Mouse (Mus musculus) megakaryocyte-erythroid progenitor cell, adult 5-6 weeks (primary cell): ENCODE measurements around the gene Klkb1. TPM values are rescaled to one million over a fixed set of nuclear protein-coding genes. Genes with fewer than 3 reads are reported as not detected.

Source experiments
- ATAC-seq: replicated peaks from 2 replicates; pipeline ENCODE4 v1.8.0; 2016; ENCODE audit warnings: mild to moderate bottlenecking, inconsistent platforms; ENCODE audit not compliant: severe bottlenecking, poor library complexity, low FRiP score, low TSS enrichment
- total RNA-seq, 2 experiments: library from RNA; stranded (forward) in 1 of 2; stranded (reverse) in 1 of 2; fragments of 200-1000, 215-1000 nt in 1 of 2; fragments of >200 nt in 1 of 2; fragmentation: Nextera tagmentation in 1 of 2; gene quantifications; 2 replicates each; pipeline ENCODE4 v1.2.3; 2014 to 2017

The Klkb1 gene
- total RNA-seq, 2 experiments from 2014 or later = not detected

GRCm38 (mm10) chr8:45274317-45274716 is 20.3 kb downstream of the Klkb1 start:
- ATAC-seq = no peak

GRCm38 (mm10) chr8:45269056-45269455 is 25.6 kb downstream of the Klkb1 start:
- ATAC-seq = no peak

- ATAC-seq = no peak
Measured at GRCm38 (mm10) chr8:45268485-45268884, 26.2 kb downstream of the Klkb1 start.

GRCm38 (mm10) chr8:45267611-45268391 is 26.9 kb downstream of the Klkb1 start:
- ATAC-seq = no peak

- no peak for ATAC-seq
Measured at GRCm38 (mm10) chr8:45266993-45267392, 27.7 kb downstream of the Klkb1 start.

GRCm38 (mm10) chr8:45264918-45265317 is 29.7 kb downstream of the Klkb1 start:
- no peak for ATAC-seq

- ATAC-seq = no peak
Measured at GRCm38 (mm10) chr8:45262851-45263250, 31.8 kb downstream of the Klkb1 start.

- ATAC-seq = no peak
Measured at GRCm38 (mm10) chr8:45261920-45262319, 32.7 kb downstream of the Klkb1 start, which contains the start of gene F11. TSS of gene F11 (minus strand) at chr8:45262031.

- no peak for ATAC-seq
Measured at GRCm38 (mm10) chr8:45258421-45258820, 36.2 kb downstream of the Klkb1 start.

GRCm38 (mm10) chr8:45255040-45255439 is 39.6 kb downstream of the Klkb1 start:
- no peak for ATAC-seq

- no peak for ATAC-seq
Measured at GRCm38 (mm10) chr8:45254194-45254842, 40.3 kb downstream of the Klkb1 start.

GRCm38 (mm10) chr8:45253586-45253985 is 41.1 kb downstream of the Klkb1 start:
- no peak for ATAC-seq

GRCm38 (mm10) chr8:45253111-45253510 is 41.5 kb downstream of the Klkb1 start:
- ATAC-seq = no peak

- ATAC-seq = no peak
Measured at GRCm38 (mm10) chr8:45246307-45246706, 48.4 kb downstream of the Klkb1 start.

- no peak for ATAC-seq
Measured at GRCm38 (mm10) chr8:45239363-45239762, 55.3 kb downstream of the Klkb1 start.

- no peak for ATAC-seq
Measured at GRCm38 (mm10) chr8:45238282-45238681, 56.4 kb downstream of the Klkb1 start.

GRCm38 (mm10) chr8:45236164-45236912 is 58.3 kb downstream of the Klkb1 start:
- ATAC-seq = no peak

GRCm38 (mm10) chr8:45235228-45235627 is 59.4 kb downstream of the Klkb1 start:
- no peak for ATAC-seq

GRCm38 (mm10) chr8:45233256-45233655 is 61.4 kb downstream of the Klkb1 start:
- ATAC-seq = no peak
